Mouse (Mus musculus): ENCODE data around the gene Socs3.

Socs3 gene

GRCm38 (mm10) chr11:117969945-117970872, at the start of gene Socs3:
TSS of gene Socs3 (minus strand) at chr11:117970047.
- in situ Hi-C loops (cut with MboI, MseI) = loop anchor here (5.0 kb wide), 1 partner anchor 98 kb away; the partner anchor contains the start of gene Tha1

- in situ Hi-C loops (cut with MboI, MseI) = no loop called here
These were observed 48.5 kb upstream of the Socs3 start for GRCm38 (mm10) chr11:118018328-118018727.

- in situ Hi-C loops (cut with MboI, MseI) = no loop called here
These were observed 45.7 kb upstream of the Socs3 start for GRCm38 (mm10) chr11:118015381-118016145.

DNA sequence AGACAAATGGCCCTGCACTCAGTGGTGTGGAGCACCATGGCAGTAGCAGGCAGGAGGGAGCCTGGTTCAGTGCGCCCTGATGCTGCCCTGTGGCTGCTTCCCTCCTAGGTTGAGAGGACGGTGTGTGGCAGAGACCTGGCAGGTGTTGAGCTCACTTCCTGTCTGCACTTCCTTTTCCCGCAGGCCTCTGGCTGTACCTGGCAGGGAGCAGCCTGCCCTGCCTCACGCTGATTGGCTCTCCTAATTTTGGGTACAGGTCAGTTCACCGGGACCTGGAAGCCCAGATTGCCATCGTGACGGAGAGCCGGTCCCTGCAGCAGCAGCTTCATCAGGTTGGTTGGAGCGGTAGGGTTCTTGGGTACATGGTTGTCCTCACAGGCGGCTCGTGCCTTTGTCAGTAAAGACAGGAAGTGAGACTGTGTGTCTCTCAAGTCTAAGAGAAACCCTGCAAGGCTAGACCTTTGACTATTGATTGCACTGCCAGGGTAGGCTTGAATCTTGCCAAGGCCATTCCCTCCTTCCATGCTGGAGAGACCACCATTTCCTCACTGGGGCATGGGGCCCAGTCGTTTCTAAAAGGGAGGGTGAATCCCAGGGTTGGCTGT, 44.6 kb upstream of the Socs3 start:
- in situ Hi-C loops (cut with MboI, MseI) = no loop called here

DNA sequence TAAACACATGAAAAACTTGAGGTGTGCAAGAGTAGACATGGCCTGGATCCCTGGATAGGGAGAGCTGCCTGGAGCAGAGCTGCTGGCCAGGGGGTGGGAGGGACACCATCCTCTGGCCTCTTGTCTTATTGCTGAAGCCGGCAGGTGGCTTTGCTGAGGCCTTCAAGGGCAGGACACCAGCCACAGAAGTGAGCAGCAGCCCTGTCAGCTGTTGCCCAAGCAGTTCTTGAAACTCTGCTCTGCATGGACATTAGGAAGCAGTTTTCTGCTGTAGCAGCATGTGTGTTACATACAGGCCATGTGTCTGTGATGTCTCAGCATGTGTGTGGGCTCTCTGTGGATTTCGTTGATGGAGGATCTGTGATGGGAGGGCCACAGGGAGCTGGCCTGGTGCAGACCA, 43.5 kb upstream of the Socs3 start:
- in situ Hi-C loops (cut with MboI, MseI) = no loop called here

DNA sequence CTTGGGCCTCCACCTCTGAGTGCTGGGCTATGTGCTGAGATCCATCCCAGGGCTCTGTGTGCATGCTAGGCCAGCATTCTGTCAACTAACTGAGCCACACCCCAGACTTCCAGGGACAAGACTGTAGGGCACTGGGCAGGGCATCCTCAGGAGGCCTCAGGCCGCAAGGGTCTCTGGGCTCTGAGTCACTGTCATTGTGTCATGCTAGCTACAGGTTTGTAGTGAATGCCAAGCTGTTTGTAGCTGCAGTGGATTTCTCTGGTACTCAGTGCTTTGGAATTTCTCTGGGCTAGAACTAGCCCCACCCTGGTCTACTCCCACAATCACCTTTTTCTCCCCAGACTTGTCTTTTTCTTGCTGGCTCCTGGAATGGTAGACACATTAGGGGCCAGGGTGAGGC, 42.7 kb upstream of the Socs3 start:
- in situ Hi-C loops (cut with MboI, MseI) = no loop called here

GRCm38 (mm10) chr11:118009865-118010571, 40.2 kb upstream of the Socs3 start:
- in situ Hi-C loops (cut with MboI, MseI) = no loop called here

GRCm38 (mm10) chr11:118008843-118009242, 39.0 kb upstream of the Socs3 start:
- in situ Hi-C loops (cut with MboI, MseI) = no loop called here

DNA sequence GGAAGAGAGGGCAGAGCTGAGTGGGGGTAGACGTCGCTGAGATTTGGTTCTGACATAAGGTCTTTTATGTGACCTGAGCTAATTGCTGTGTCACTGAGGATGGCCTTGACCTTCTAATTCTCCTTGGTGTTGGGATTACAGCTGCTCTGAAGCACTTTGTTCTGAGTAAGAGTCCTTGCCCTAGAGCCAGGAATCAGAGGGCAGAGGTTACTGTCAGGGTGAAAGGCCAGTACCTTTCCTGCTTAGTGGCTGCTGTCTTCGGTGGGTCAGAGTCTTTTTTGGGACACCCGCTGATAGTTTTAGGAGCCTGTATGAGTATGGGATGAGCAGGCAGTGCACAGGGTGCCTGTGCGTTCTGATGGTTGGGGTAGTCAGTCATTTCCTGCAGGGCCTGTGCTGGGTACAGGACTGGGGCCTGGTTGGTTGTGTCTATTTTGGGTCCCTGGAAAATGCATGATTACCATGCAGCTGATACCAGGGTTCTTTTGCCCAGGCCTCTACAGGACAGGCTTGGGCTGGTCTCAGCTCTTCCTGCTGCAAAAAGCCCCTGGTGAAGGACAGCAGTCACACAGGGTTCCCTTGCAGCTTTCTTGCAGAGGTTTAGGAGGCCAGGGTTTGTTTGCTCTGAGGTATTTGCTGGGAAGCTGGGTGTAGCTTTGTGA, 38.4 kb upstream of the Socs3 start:
- in situ Hi-C loops (cut with MboI, MseI) = no loop called here

DNA sequence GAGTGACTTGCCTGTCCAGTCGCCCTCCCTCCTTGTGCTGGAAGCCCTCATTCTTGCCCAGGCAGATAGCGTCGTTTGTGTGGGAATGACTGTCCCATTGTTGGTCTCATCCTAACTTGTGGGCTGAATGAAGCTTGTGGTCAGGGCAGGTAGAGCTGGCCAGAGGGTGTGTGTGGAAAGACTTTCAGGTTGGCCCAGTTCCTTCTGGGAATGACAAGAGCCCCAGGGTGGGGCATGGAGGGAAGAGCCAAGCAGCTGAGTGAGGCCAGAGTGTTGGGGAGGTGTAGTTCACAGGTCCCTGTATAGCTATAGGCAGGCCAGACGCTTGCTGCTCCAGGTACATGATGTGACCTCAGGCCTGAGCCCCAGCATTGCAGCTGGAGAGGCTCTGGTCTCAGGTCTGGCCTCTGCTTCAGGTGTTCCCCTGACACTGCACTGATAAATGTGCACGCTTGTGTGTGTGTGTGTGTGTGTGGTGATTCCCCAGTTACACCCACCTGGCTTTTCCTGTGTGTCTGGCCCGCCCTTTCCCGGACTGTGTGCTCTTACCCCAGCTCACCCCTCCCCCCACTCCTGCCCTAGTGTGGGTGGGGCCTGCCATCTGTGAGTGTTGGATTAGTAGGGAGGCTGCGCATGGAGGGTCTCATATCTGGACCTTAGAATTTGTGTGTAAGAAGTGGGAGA, 37.8 kb upstream of the Socs3 start:
- in situ Hi-C loops (cut with MboI, MseI) = no loop called here

DNA sequence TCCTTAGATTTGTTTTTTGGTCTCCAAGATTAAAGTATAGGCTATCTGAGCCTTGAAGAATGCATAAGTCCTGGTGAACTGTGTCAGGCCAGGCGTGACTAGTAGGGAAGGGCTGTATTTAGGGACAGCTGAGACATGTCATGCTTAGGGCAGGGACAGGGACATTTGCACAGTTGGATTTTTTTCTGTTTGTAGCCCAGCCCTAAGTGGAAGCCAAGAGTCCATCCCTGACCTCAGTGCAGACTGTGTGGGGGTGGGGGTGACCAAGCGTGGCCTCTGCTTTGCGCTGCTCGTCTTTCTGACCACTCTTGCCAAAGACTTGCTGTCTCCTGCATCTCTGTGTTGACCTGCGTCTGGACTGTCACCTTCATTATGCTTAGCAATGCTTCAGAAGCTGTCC, 34.4 kb upstream of the Socs3 start:
- in situ Hi-C loops (cut with MboI, MseI) = no loop called here

GRCm38 (mm10) chr11:118003718-118004117, 33.9 kb upstream of the Socs3 start:
- in situ Hi-C loops (cut with MboI, MseI) = no loop called here

DNA sequence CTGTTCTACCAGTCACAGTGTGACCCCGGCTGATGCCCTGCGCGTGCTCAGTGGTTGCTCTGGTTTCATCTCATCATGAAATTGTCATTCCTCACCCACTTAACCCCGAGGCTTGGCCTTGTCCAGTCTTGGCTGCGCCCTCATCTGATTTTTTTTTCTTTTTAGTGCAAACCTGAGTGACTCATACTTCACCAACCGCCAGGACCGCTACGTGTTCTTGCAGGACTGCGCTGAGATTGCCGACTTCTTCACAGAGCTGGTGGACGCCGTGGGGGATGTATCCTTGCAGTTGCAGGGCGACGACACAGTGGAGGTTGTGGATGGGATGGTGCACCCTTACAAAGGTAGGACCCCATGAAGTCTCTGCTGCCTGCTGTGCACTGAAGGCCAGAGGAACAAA, 33.3 kb upstream of the Socs3 start:
- in situ Hi-C loops (cut with MboI, MseI) = no loop called here

- in situ Hi-C loops (cut with MboI, MseI) = no loop called here
These were observed 30.8 kb upstream of the Socs3 start for GRCm38 (mm10) chr11:118000565-118001215.

- in situ Hi-C loops (cut with MboI, MseI) = no loop called here
These were observed 30.2 kb upstream of the Socs3 start for GRCm38 (mm10) chr11:118000083-118000482.

- in situ Hi-C loops (cut with MboI, MseI) = no loop called here
These were observed 29.6 kb upstream of the Socs3 start for GRCm38 (mm10) chr11:117999260-117999934.

DNA sequence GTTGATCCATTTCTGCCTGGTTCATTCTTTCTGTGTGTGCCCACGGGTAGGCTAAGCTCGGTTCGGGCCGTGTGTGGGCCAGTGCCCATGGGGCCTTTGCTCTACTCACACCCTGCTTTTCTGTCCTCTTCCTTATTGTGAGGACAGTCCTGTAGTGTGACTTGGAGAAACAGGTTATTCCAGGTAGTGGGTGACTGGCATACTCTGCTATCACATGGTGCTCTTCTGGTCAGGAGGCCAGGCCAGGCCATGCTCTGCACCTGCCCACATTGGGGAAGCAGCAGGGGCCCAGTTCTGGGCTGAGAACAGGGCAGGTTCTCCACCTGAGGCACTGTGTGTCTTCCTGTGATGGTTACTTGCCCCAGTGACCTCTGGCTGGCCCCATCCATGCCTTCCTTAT, 28.5 kb upstream of the Socs3 start:
- in situ Hi-C loops (cut with MboI, MseI) = no loop called here

DNA sequence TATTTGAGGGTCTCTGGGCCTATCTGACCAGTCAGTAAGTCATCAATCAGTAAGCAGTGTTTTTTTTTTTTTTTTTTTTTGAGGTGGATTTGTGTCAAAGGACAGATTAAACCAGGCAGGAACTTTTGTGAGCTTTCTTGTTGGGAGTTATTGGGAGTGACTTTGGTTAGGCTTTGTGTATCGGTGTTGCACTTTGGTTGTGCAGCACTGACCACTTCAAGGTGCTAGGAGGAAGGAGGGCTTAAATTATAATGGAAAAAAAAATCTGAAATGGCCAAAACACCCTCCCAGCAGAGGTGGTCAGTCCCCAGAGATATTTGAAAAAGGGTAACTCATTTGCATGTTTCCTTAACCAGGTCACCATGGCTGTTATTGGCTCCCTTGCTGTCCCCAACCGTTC, 27.2 kb upstream of the Socs3 start:
- in situ Hi-C loops (cut with MboI, MseI) = no loop called here

GRCm38 (mm10) chr11:117996066-117996465, 26.2 kb upstream of the Socs3 start:
- in situ Hi-C loops (cut with MboI, MseI) = no loop called here
